Mouse (Mus musculus): ENCODE results near the gene Gm10912. TPM values are rescaled to one million over a fixed set of nuclear protein-coding genes. Genes with fewer than 3 reads are reported as not detected.
"Not testable (repeated sequence)": the region's sequence is repeated elsewhere in the genome, so short reads cannot be mapped to it uniquely, and the experiment has no call there.

The Gm10912 gene
- 1.4 and 1.5 TPM in 2 replicates for polyA plus RNA-seq (2011; ENCODE audit: insufficient read depth, insufficient read length, low replicate concordance, missing spikeins)

DNA sequence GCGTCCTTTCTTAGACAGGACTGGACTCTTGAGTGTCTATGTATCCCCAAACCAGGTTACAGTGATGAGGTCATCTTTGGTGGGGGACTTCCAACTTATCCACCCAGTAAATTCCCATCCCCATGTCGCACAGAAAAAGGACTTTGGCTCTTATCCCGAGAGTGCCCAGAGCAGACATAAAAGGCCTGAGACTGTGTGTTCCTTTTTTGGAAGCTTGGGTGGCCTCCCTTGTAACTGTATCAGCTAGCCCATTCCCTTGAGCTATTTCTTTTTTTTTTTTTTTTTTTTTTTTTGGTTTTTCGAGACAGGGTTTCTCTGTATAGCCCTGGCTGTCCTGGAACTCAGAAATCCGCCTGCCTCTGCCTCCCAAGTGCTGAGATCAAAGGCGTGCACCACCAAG is at the start of gene Gm10912:
Gene Gm10912 (plus strand): TSS at position 301 of the 400 bp plus-strand sequence.
- 77% methylated on average over 6 of the region's 6 CpGs for WGBS
- not testable (repeated sequence) for H3K4me3 ChIP-seq (replicated peaks; ENCODE audit: control insufficient read depth, low read depth, low read length); H3K4me1 ChIP-seq (ENCODE audit: control insufficient read depth, insufficient read depth, low read length); H3K27ac ChIP-seq (ENCODE audit: control insufficient read depth, insufficient read depth, low read depth, low read length, poor library complexity)

GRCm38 (mm10) chr2:104023096-104023495 is 42.5 kb upstream of the Gm10912 start:
- WGBS: 57% methylated on average over 7 of the region's 7 CpGs
- Histone ChIP-seq H3K4me3 (replicated peaks; ENCODE audit: control insufficient read depth, low read depth, low read length) (no peak overlapping the region), H3K27ac (ENCODE audit: control insufficient read depth, insufficient read depth, low read depth, low read length, poor library complexity) (no peak overlapping the region), H3K4me1 (ENCODE audit: control insufficient read depth, insufficient read depth, low read length) (no peaks in the 10 kb centered on the region; the same call in 1 of the 2 replicates)
- TF ChIP-seq CTCF (IDR thresholded peaks at IDR 0.05; ENCODE audit: control insufficient read depth, insufficient read depth, low read length) (no peak), POLR2A (IDR thresholded peaks at IDR 0.05; ENCODE audit: borderline replicate concordance, control insufficient read depth, low read depth, low read length) (no peak)

DNA sequence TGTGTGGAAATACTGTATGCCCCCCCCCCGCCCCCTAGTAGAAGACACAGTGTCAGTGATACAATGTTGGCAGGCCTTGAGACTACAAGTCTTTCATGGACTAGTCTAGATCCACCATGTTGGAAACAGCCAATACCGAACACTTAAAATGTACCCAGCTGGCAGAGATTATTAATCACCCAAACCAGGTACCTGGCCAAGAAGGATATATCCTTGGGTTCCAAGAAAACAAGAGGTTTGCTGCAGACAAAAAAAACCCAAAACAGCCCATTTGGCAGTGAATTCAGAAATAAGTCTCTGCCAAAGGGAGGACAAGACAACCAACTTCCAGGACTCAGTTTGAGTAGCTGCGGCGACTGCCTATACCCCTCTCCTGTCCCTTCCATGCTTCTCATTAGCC is 41.0 kb upstream of the Gm10912 start:
- TF ChIP-seq CTCF (IDR thresholded peaks at IDR 0.05; ENCODE audit: control insufficient read depth, insufficient read depth, low read length) (no peak), POLR2A (IDR thresholded peaks at IDR 0.05; ENCODE audit: borderline replicate concordance, control insufficient read depth, low read depth, low read length) (no peak)
- Histone ChIP-seq H3K4me3 (replicated peaks; ENCODE audit: control insufficient read depth, low read depth, low read length) (no peak overlapping the region), H3K4me1 (ENCODE audit: control insufficient read depth, insufficient read depth, low read length) (no peaks in the 10 kb centered on the region; the same call in 1 of the 2 replicates), H3K27ac (ENCODE audit: control insufficient read depth, insufficient read depth, low read depth, low read length, poor library complexity) (no peak overlapping the region)
- 95% methylated on average over 4 of the region's 4 CpGs for WGBS

- peak within 1 kb of the TSS; percentile 100 for H3K4me3 ChIP-seq (replicated peaks; ENCODE audit: control insufficient read depth, low read depth, low read length)
- peak within 1 kb of the TSS; percentile 91 for H3K27ac ChIP-seq (ENCODE audit: control insufficient read depth, insufficient read depth, low read depth, low read length, poor library complexity)
- 2% methylated on average over 43 of the region's 44 CpGs for WGBS
- TF ChIP-seq CTCF (IDR thresholded peaks at IDR 0.05; ENCODE audit: control insufficient read depth, insufficient read depth, low read length) (peak; percentile 24; the same call in 1 of the 2 replicates), POLR2A (IDR thresholded peaks at IDR 0.05; ENCODE audit: borderline replicate concordance, control insufficient read depth, low read depth, low read length) (peak; percentile 85)
- no peaks in the 10 kb centered on the region; the same call in 1 of the 2 replicates for H3K4me1 ChIP-seq (ENCODE audit: control insufficient read depth, insufficient read depth, low read length)
Observed at GRCm38 (mm10) chr2:104027458-104028138, 38.0 kb upstream of the Gm10912 start, which contains the start of gene Fbxo3. Gene Fbxo3, plus strand, starts transcription at chr2:104027721.

DNA sequence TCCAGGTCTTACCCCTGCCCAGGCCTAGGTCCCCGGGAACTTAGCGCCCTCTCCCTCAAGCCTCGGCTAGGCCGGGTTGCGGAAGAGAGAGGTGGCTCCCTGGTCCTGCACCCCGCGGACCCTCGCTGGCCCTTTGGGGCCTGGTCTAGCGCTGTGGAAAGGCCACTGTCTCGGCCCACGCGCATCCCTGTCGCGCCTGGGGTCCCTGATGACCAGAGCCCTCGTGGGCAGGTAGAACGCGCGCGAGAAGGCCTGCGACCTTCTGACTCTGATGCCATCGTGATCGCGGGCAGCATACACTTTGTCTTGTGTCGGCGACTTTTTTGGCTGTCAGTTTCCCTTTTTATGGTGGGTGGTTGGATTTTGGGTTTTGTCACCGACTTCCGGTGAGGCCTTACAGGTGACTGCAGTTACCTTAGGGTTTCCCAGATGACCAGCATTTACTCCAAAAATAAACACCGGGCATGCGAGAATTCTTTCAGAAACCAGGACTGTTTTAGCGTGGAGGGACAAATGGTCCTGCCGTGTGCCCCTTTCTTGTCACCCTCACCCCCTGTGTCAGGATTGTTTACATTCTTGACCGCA is 37.4 kb upstream of the Gm10912 start, which contains the start of gene 4931422A03Rik:
Gene 4931422A03Rik (minus strand): TSS at position 223 of the 585 bp plus-strand sequence.
- WGBS: under 1% methylated on average over 32 of the region's 32 CpGs
- H3K4me1 ChIP-seq (ENCODE audit: control insufficient read depth, insufficient read depth, low read length): no peaks in the 10 kb centered on the region; the same call in 1 of the 2 replicates
- peak within 1 kb of the TSS; percentile 100 for H3K4me3 ChIP-seq (replicated peaks; ENCODE audit: control insufficient read depth, low read depth, low read length)
- H3K27ac ChIP-seq (ENCODE audit: control insufficient read depth, insufficient read depth, low read depth, low read length, poor library complexity): peak within 1 kb of the TSS; percentile 91
- TF ChIP-seq CTCF (IDR thresholded peaks at IDR 0.05; ENCODE audit: control insufficient read depth, insufficient read depth, low read length) (no peak), POLR2A (IDR thresholded peaks at IDR 0.05; ENCODE audit: borderline replicate concordance, control insufficient read depth, low read depth, low read length) (no peak)

- Histone ChIP-seq H3K27ac (ENCODE audit: control insufficient read depth, insufficient read depth, low read depth, low read length, poor library complexity) (no peak overlapping the region), H3K4me1 (ENCODE audit: control insufficient read depth, insufficient read depth, low read length) (no peaks in the 10 kb centered on the region; the same call in 1 of the 2 replicates), H3K4me3 (replicated peaks; ENCODE audit: control insufficient read depth, low read depth, low read length) (peak overlapping the region; percentile 52)
- WGBS: 18% methylated on average over 2 of the region's 2 CpGs
- TF ChIP-seq POLR2A (IDR thresholded peaks at IDR 0.05; ENCODE audit: borderline replicate concordance, control insufficient read depth, low read depth, low read length): no peak
- no peak for TF ChIP-seq CTCF (IDR thresholded peaks at IDR 0.05; ENCODE audit: control insufficient read depth, insufficient read depth, low read length)
Observed at GRCm38 (mm10) chr2:104029074-104029473, 36.6 kb upstream of the Gm10912 start.

- 70% methylated on average over 3 of the region's 3 CpGs for WGBS
- H3K27ac ChIP-seq (ENCODE audit: control insufficient read depth, insufficient read depth, low read depth, low read length, poor library complexity): no peak overlapping the region
- no peak for TF ChIP-seq POLR2A (IDR thresholded peaks at IDR 0.05; ENCODE audit: borderline replicate concordance, control insufficient read depth, low read depth, low read length)
- TF ChIP-seq CTCF (IDR thresholded peaks at IDR 0.05; ENCODE audit: control insufficient read depth, insufficient read depth, low read length): no peak
- no peak overlapping the region for H3K4me3 ChIP-seq (replicated peaks; ENCODE audit: control insufficient read depth, low read depth, low read length)
- no peaks in the 10 kb centered on the region; the same call in 1 of the 2 replicates for H3K4me1 ChIP-seq (ENCODE audit: control insufficient read depth, insufficient read depth, low read length)
Observed at GRCm38 (mm10) chr2:104030381-104030780, 35.2 kb upstream of the Gm10912 start.

DNA sequence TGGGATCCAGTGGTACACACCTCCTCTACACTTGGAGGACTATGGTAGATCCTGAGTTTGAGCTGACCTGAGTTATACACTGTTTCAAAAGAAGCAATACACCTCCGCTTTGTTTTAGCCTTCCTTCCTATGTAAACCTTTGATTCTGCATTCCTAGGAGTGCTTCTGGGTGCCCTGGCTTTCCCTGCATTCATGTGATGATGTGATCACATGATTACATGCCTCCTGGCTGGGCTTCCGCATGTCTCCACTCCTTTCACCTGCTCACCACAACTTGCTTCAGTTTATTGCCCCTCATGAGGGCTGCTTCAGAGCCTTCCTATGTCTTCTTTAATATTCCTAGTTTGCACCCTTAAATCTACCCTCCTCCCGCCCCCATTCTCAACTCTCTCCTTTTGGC is 33.6 kb upstream of the Gm10912 start:
- WGBS: 86% methylated on average over 3 of the region's 3 CpGs
- TF ChIP-seq POLR2A (IDR thresholded peaks at IDR 0.05; ENCODE audit: borderline replicate concordance, control insufficient read depth, low read depth, low read length) (no peak), CTCF (IDR thresholded peaks at IDR 0.05; ENCODE audit: control insufficient read depth, insufficient read depth, low read length) (no peak)
- Histone ChIP-seq H3K4me3 (replicated peaks; ENCODE audit: control insufficient read depth, low read depth, low read length) (no peak overlapping the region), H3K4me1 (ENCODE audit: control insufficient read depth, insufficient read depth, low read length) (no peaks in the 10 kb centered on the region; the same call in 1 of the 2 replicates), H3K27ac (ENCODE audit: control insufficient read depth, insufficient read depth, low read depth, low read length, poor library complexity) (no peak overlapping the region)

Data from bone marrow, adult 2 months (tissue).